Comparison of ENCODE assay signal across 29 mouse cellular contexts in genomic region chr12:108012003-108012402, GRCm38 (mm10). TPM values are rescaled to one million over a fixed set of nuclear protein-coding genes. Genes with fewer than 3 reads are reported as not detected.
DNase-seq lines count a peak whose midpoint lies in the region; ATAC-seq and TF ChIP-seq lines count a peak whose summit lies in the region.
"Had no signal": no experiment of that assay in that cellular context is flagged by ENCODE, and none has a peak within 500 bp of the region (broad histone marks: within the 10 kb centered on the region; RNA-seq: fewer than 3 reads in every experiment).

No protein-coding gene starts in this region.

- no peak for ATAC-seq in hindbrain, postnatal 0 days
- ATAC-seq in hindbrain, embryonic 12.5 days (ENCODE audit: low FRiP score), result no peak
- no peak for ATAC-seq in kidney, embryonic 14.5 days (ENCODE audit: low FRiP score, low TSS enrichment)
- ATAC-seq in liver, postnatal 0 days, result no peak
- ATAC-seq: activated CD4-positive, CD25-positive, alpha-beta regulatory T cell, adult 4 months; forebrain, embryonic 16.5 days; midbrain, embryonic 15.5 days had no signal

- H3K4me2 ChIP-seq in hindbrain, postnatal 0 days (ENCODE audit: low read depth, low read length), result no peak overlapping the region
- H3K4me2 ChIP-seq in hindbrain, embryonic 12.5 days (replicated peaks), result no peak overlapping the region
- H3K4me2 ChIP-seq in kidney, embryonic 14.5 days (replicated peaks; ENCODE audit: low read depth, low read length), result no peak overlapping the region
- no peak overlapping the region for H3K4me2 ChIP-seq in liver, postnatal 0 days (ENCODE audit: low read depth, low read length)
- H3K4me2 ChIP-seq: embryonic facial prominence, embryonic 15.5 days; heart, embryonic 15.5 days; liver, embryonic 15.5 days; midbrain, embryonic 15.5 days had no signal

- TF ChIP-seq CTCF in hindbrain, postnatal 0 days (IDR thresholded peaks at IDR 0.05; ENCODE audit: low read depth), result no peak
- no peak for TF ChIP-seq CTCF in liver, postnatal 0 days (IDR thresholded peaks at IDR 0.05; ENCODE audit: low read depth)

- no peaks in the 10 kb centered on the region for H3K27me3 ChIP-seq in hindbrain, postnatal 0 days (ENCODE audit: insufficient read depth, low read length)
- H3K27me3 ChIP-seq in hindbrain, embryonic 12.5 days, result peaks cover 6% of the 10 kb centered on the region
- H3K27me3 ChIP-seq in kidney, embryonic 14.5 days (ENCODE audit: control insufficient read depth, insufficient read depth, low read length), result peaks cover 6% of the 10 kb centered on the region; the same call in 1 of the 2 replicates
- 0 out of 2 replicates have a peak, but pooled peaks cover 6% of the 10 kb centered on the region for H3K27me3 ChIP-seq in liver, postnatal 0 days (ENCODE audit: insufficient read depth, low read length)
- H3K27me3 ChIP-seq: CH12.LX; midbrain, embryonic 15.5 days had no signal

- no peaks in the 10 kb centered on the region for H3K4me1 ChIP-seq in hindbrain, postnatal 0 days (ENCODE audit: insufficient read depth, low read length)
- H3K4me1 ChIP-seq in hindbrain, embryonic 12.5 days, result no peaks in the 10 kb centered on the region; the same call in 1 of the 2 replicates
- 0 out of 2 replicates have a peak, but pooled peaks cover 2% of the 10 kb centered on the region for H3K4me1 ChIP-seq in kidney, embryonic 14.5 days (ENCODE audit: control insufficient read depth, insufficient read depth, low read length)
- no peaks in the 10 kb centered on the region for H3K4me1 ChIP-seq in liver, postnatal 0 days (ENCODE audit: insufficient read depth)
- H3K4me1 ChIP-seq: embryonic facial prominence, embryonic 15.5 days; heart, embryonic 15.5 days; liver, embryonic 15.5 days had no signal

- H3K4me3 ChIP-seq in hindbrain, postnatal 0 days (ENCODE audit: low read length), result no peak overlapping the region
- no peak overlapping the region for H3K4me3 ChIP-seq in hindbrain, embryonic 12.5 days
- H3K4me3 ChIP-seq in kidney, embryonic 14.5 days (ENCODE audit: low read length), result no peak overlapping the region
- no peak overlapping the region for H3K4me3 ChIP-seq in liver, postnatal 0 days (ENCODE audit: low read depth, low read length)
- H3K4me3 ChIP-seq: embryonic facial prominence, embryonic 15.5 days; heart, embryonic 15.5 days; left cerebral cortex, adult 2 months; limb, embryonic 10.5 days; liver, embryonic 15.5 days; midbrain, embryonic 15.5 days; myocyte had no signal

- H3K9ac ChIP-seq in hindbrain, postnatal 0 days (replicated peaks; ENCODE audit: low read length), result no peak overlapping the region
- H3K9ac ChIP-seq in hindbrain, embryonic 12.5 days, result no peak overlapping the region
- H3K9ac ChIP-seq in kidney, embryonic 14.5 days (ENCODE audit: low read depth, low read length), result no peak overlapping the region
- no peak overlapping the region for H3K9ac ChIP-seq in liver, postnatal 0 days (replicated peaks)
- H3K9ac ChIP-seq: embryonic facial prominence, embryonic 15.5 days; heart, embryonic 15.5 days; liver, embryonic 15.5 days; midbrain, embryonic 15.5 days had no signal

- H3K36me3 ChIP-seq in hindbrain, postnatal 0 days (ENCODE audit: insufficient read depth, low read length), result no peaks in the 10 kb centered on the region
- H3K36me3 ChIP-seq in hindbrain, embryonic 12.5 days, result no peaks in the 10 kb centered on the region
- no peaks in the 10 kb centered on the region for H3K36me3 ChIP-seq in kidney, embryonic 14.5 days (ENCODE audit: control insufficient read depth, insufficient read depth, low read length)
- no peaks in the 10 kb centered on the region for H3K36me3 ChIP-seq in liver, postnatal 0 days (replicated peaks; ENCODE audit: insufficient read depth, low read length)
- H3K36me3 ChIP-seq: embryonic facial prominence, embryonic 15.5 days; heart, embryonic 15.5 days; limb, embryonic 10.5 days; liver, embryonic 15.5 days; midbrain, embryonic 15.5 days had no signal

- no peak for TF ChIP-seq EP300 in liver, postnatal 0 days (IDR thresholded peaks at IDR 0.05; ENCODE audit: low read depth)

- no peak overlapping the region for H3K27ac ChIP-seq in hindbrain, postnatal 0 days
- no peak overlapping the region for H3K27ac ChIP-seq in hindbrain, embryonic 12.5 days
- H3K27ac ChIP-seq in kidney, embryonic 14.5 days (ENCODE audit: low read depth, low read length), result no peak overlapping the region
- H3K27ac ChIP-seq in liver, postnatal 0 days (ENCODE audit: low read depth), result no peak overlapping the region
- H3K27ac ChIP-seq: embryonic facial prominence, embryonic 15.5 days; heart, embryonic 15.5 days; kidney, postnatal 0 days; left cerebral cortex, adult 2 months; limb, embryonic 10.5 days; liver, embryonic 15.5 days; midbrain, embryonic 15.5 days; stomach, postnatal 0 days had no signal

- peak; percentile 58 for DNase-seq in hindbrain, postnatal 0 days (ENCODE audit: low spot score)
- DNase-seq in brain, adult 2 months (ENCODE audit: low read depth, low spot score), result peak; percentile 72
- DNase-seq in cerebellum, adult 18-20 months, result peak; percentile 73 to 76
- DNase-seq in cerebellum, postnatal 14 days, result peak; percentile 94 to 95
- no peak for DNase-seq in thymus, postnatal 10 days (ENCODE audit: low spot score in 2 of 2)
- no peak for DNase-seq in liver, postnatal 0 days
- DNase-seq: adrenal gland, postnatal 36 days; B cell, adult 2 months; gastrocnemius, postnatal 25 days; heart, postnatal 36 days; kidney, adult 18-20 months; liver; lung, postnatal 4 days had no signal

- WGBS in hindbrain, postnatal 0 days, result 49% methylated on average over 12 of the region's 12 CpGs
- whole genome bisulfite sequencing in hindbrain, embryonic 12.5 days, result 83% methylated on average over 12 of the region's 12 CpGs
- 81% methylated on average over 12 of the region's 12 CpGs for WGBS in kidney, embryonic 14.5 days
- WGBS in liver, postnatal 0 days (ENCODE audit: insufficient replicate concordance), result 85% methylated on average over 12 of the region's 12 CpGs

- H3K9me3 ChIP-seq in hindbrain, postnatal 0 days (ENCODE audit: low read length), result no peaks in the 10 kb centered on the region
- H3K9me3 ChIP-seq in hindbrain, embryonic 12.5 days (replicated peaks), result no peaks in the 10 kb centered on the region
- no peaks in the 10 kb centered on the region for H3K9me3 ChIP-seq in kidney, embryonic 14.5 days (ENCODE audit: control insufficient read depth, low read length)
- no peaks in the 10 kb centered on the region for H3K9me3 ChIP-seq in liver, postnatal 0 days (ENCODE audit: low read length)
- H3K9me3 ChIP-seq: embryonic facial prominence, embryonic 15.5 days; heart, embryonic 15.5 days; limb, embryonic 10.5 days; liver, embryonic 15.5 days; midbrain, embryonic 15.5 days had no signal

RNA-seq across cellular contexts. Expression of gene Bcl11b, which starts 8.6 kb away (rescaled TPM):
- total RNA-seq in hindbrain, postnatal 0 days (2014; rRNA removed), result 30.0 and 31.6 TPM in 2 replicates
- 9.8 and 12.0 TPM in 2 replicates for polyA plus RNA-seq in hindbrain, postnatal 0 days (2015; fragmentation: Nextera tagmentation; extraction: Ambion mirVana)
- 25.9 and 37.1 TPM in 2 replicates for polyA plus RNA-seq in hindbrain, embryonic 12.5 days (2016; fragmentation: Nextera tagmentation; extraction: Ambion mirVana)
- 3.5 and 5.3 TPM in 2 replicates for polyA plus RNA-seq in kidney, embryonic 14.5 days (2014; fragmentation: Nextera tagmentation; extraction: Ambion mirVana)
- polyA plus RNA-seq in liver, postnatal 0 days (2015; fragmentation: Nextera tagmentation; extraction: Ambion mirVana), result 0.02 TPM in 1 of 2 replicates, not detected in the other
- total RNA-seq: CH12.LX; common myeloid progenitor, adult 5-6 weeks; MEL had no signal
- polyA plus RNA-seq: myocyte had no signal

Comparison
In these comparisons a context has a peak if more than half of its experiments do, and no peak if none do; other contexts are left out.
1. DNase-seq: peak in hindbrain, postnatal 0 days (single experiment), brain, adult 2 months (single experiment), cerebellum, adult 18-20 months (2 of 2) and cerebellum, postnatal 14 days (2 of 2); none in thymus, postnatal 10 days (0 of 2) and liver, postnatal 0 days (single experiment).